Mouse (Mus musculus): ENCODE data around the gene Ttll11.

- TF ChIP-seq CTCF (IDR thresholded peaks at IDR 0.05; ENCODE audit: low read depth) (peak; percentile 14; the same call in 1 of the 2 replicates), EP300 (IDR thresholded peaks at IDR 0.05; ENCODE audit: low read depth) (no peak)
Measured at GRCm38 (mm10) chr2:35931619-35932018, 48.1 kb downstream of the Ttll11 start.
